Mouse (Mus musculus) MEL-GATA-1-ER (cell line): ENCODE data around the gene Mfsd14a.
A peak's percentile ranks its signal among the peaks of the same experiment; 100 is the strongest.

Experiments used
- DNase-seq: peaks from one replicate; pipeline ENCODE4 v3.0.0-alpha.2; 2012; ENCODE audit warnings: low read depth; ENCODE audit errors: extremely low read depth

Gene Mfsd14a

DNA sequence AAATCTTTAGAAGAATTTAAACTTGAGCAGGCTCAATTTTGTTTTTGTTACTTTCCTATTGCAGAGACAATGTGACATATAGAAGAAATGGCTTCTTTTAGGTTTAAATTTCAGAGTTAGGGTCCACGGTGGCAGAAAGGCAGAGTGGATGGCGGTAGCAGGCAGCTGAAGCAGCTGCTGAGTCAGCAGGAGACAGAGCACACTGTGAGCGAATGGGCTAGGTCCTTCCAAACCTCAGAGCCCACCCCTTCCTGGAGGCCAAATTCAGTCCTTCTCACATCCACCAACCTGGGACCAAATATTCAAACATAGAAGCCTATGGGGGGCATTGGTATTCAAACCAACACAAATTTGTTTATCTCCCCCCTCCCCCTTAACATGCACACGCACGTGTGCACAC, 60.7 kb downstream of the Mfsd14a start:
- no peak for DNase-seq

DNA sequence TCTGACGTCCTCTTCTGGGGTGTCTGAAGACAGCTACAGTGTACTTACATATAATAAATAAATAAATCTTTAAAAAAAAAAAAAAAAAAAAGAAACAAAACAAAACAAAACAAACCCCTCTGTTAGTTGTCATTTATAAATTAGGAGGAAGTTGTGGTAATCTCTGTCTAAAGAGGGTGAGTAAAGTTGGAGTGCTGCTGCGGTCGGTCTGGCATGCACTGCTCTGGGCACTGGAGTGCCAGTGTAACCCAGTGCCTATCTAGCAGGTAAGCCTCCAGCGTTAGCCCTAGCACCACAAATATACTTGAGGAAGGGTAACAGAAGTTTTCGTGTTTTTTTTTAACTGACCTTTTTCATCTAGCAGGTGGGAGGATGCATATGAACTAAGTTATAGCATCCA, 61.5 kb downstream of the Mfsd14a start:
- no peak for DNase-seq

DNA sequence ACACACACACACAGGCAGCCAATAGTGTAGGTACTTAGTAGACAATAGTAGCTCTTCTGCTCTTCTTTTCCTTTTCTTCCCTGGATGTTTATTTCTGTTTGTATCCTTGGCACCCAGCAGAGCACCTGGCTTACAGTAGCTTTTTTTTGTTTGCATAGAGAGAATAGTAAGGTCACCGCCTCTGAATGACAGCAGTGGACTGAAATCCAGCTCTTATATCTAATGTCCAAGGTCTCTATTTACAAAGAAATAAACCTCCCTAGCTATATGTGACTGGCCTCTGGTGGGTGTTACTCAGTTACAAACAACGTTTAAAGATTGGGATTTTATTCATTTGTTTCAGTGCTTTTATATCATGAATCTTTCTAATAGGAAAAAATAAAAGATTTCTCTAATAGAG, 62.8 kb downstream of the Mfsd14a start:
- no peak for DNase-seq

DNA sequence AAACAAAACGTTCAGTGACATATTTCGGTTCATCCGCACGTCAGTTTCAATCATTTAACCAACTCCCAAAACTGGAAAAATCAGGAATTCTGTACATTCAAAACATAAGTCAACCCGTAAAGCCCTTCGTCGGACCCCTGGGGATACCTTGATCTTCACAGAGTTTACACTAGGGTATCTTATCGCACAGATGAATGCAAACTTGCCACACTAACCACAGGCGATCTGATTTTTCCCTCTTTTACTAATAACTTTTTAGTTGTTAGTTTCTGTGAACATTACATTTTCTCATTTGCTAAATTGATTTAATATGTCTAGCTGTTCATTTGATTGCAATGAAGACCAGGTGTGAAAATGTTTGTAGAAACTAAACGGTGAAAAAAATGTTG, 66.9 kb downstream of the Mfsd14a start:
- DNase-seq = no peak

DNA sequence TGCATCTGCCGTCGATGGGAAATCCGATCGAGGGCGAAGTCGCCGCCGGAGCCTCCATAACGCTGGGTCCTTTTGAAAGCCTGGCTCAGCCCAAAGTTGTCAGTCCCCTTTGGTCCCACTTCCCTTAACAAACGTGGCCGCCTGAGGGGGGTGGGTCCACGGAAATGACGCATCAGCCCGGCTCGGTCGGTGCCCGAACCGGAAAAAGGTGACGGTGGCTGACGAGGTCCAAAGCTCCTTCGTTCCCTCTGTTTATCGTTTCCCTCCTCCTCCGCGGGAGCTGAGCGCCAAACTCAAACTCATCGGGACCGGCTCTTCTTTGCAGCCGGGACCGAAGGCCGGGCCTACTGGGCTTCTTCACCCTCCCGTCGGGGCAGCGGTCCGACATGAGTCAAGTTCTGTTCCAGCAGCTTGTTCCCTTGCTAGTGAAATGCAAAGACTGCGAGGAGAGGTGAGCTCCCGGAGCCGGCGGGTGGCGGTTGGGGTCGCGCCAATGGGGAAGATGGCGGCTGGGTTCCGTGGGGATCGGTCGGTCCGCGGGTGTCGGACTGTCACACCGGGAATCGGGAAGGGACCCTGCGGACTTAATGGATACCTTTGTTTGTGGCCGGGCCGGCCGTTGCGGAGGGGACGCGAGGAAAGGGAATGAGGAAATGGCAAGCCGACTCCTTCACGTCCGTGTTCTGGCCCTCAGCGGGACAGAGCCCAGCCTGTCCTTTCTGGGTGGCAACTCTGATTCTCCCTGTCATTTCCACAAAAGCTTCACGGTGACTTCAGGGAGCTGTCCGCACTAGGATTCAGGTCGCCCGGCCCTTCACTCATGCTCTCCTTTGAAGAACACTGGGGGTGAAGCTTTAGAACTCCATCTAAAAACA, 67.5 kb downstream of the Mfsd14a start, which contains the start of gene Sass6:
TSS of gene Sass6 (plus strand) at position 255 of the 875 bp plus-strand sequence.
- DNase-seq = peak; percentile 96

DNA sequence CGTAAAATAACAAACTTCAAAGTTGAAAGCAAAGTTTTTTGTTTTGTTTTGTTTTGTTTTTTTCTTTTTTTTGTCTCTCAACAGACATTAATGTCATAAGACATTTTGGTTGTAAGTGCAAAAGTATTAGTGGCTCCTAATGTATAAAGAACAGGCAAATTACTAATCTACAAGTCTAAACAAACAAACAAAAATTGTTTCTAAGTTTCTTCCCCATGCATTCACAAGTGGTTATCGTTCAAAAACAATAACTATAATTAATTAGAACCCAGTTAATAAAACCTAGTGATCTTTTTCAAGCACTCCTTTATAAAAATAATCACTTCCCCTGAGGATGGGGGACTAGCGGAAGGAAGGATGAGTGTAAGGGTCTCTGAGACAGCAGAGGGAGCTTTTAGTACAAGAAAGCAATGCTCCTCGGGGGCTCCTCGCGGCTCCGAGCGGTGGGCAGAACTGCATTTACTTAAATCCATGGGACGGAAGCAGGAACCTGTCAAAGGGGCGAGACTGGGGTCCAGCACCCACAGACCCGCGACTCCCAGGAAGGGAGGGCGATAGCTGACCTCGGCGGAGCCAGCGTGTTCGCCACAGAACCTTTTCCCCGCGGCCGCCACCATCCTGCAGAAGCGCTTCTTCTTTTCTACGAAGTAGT, 68.3 kb downstream of the Mfsd14a start:
- peak; percentile 70 for DNase-seq

DNA sequence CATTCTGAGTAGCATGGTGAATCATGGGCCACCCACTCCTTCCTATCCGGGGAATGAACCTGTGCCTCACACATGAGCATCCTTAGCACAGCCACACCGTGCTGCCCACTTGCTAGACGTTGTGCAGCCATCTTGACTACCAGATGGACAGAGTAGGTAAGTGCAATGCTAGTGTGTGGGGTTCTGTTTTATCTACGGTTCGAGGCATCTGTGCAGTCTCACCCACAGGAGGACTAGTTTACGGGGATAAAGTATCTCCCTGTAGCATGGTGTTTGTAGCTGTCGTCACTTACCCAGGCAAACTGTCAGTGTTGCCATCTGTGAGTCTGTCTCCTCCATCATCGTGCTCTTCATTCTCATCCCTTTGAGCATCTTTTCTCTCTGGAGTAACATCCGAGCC, 80.3 kb downstream of the Mfsd14a start:
- no peak for DNase-seq
